Mouse (Mus musculus) cerebellum, adult 2 months (tissue): ENCODE results near the gene Arid1b. TPM values are rescaled to one million over a fixed set of nuclear protein-coding genes. Genes with fewer than 3 reads are reported as not detected.

Experiments used
- DNase-seq, 2 experiments: peaks; one replicate each; pipeline ENCODE4 v3.0.0; 2021
- H3K27ac ChIP-seq: fragments of 200-500 bp; 2 replicates; pipeline ENCODE4 v1.5.1; 2012; ENCODE audit warnings: low read length, control low read depth, inconsistent platforms; ENCODE audit not compliant: insufficient read depth
- H3K27me3 ChIP-seq: fragments of 200-500 bp; 2 replicates; pipeline ENCODE4 v1.6.1; 2012; ENCODE audit warnings: inconsistent platforms, mild to moderate bottlenecking, low read length, moderate library complexity; ENCODE audit not compliant: control insufficient read depth, insufficient read depth
- H3K4me1 ChIP-seq: fragments of 200-500 bp; 2 replicates; pipeline ENCODE4 v1.6.1; 2011; ENCODE audit warnings: low read length; ENCODE audit not compliant: control insufficient read depth, insufficient read depth
- H3K4me3 ChIP-seq: fragments of 200-500 bp; replicated peaks from 2 replicates; pipeline ENCODE3; 2011; ENCODE audit warnings: mild to moderate bottlenecking, low read depth, low read length, control low read depth; ENCODE audit not compliant: insufficient read depth
- CTCF ChIP-seq: fragments of 200-500 bp; IDR thresholded peaks from 2 replicates; pipeline ENCODE4 v1.5.1; 2011; ENCODE audit warnings: low read depth, mild to moderate bottlenecking, control low read depth, low read length, moderate library complexity, borderline replicate concordance; ENCODE audit not compliant: insufficient read depth
- POLR2A ChIP-seq: fragments of 200-500 bp; IDR thresholded peaks from 2 replicates; pipeline ENCODE4 v1.6.1; 2011; ENCODE audit warnings: low read length, control low read depth, borderline replicate concordance; ENCODE audit not compliant: insufficient read depth
- WGBS: fragments of 180-500 bp; shearing (Covaris S2); methylation state at CpG from one replicate; pipeline ENCODE4 v1.1.7; 2018; 5-methylcytosine and 5-hydroxymethylcytosine counted together
- polyA plus RNA-seq: library from polyadenylated mRNA; depleted of rRNA; stranded (reverse); fragments of >200 nt; gene quantifications from 2 replicates; pipeline ENCODE4 v1.2.3, GENCODE M21; 2012

Arid1b gene
- polyA plus RNA-seq, 1 experiment, result 25.6 TPM

GRCm38 (mm10) chr17:5210101-5210727, 216.1 kb downstream of the Arid1b start:
- no peak for TF ChIP-seq POLR2A
- no peak for TF ChIP-seq CTCF
- Histone ChIP-seq H3K27ac (no peak overlapping the region), H3K4me3 (no peak overlapping the region), H3K27me3 (no peaks in the 10 kb centered on the region), H3K4me1 (peaks cover 35% of the 10 kb centered on the region)
- DNase-seq, result no peak
- 76% methylated on average over 6 of the region's 6 CpGs for WGBS

- H3K4me3 ChIP-seq, result no peak overlapping the region
- TF ChIP-seq POLR2A (no peak), CTCF (no peak)
- peaks cover 33% of the 10 kb centered on the region for H3K4me1 ChIP-seq
- no peaks in the 10 kb centered on the region for H3K27me3 ChIP-seq
- H3K27ac ChIP-seq, result no peak overlapping the region
- WGBS, result 80% methylated on average over 7 of the region's 7 CpGs
- no peak for DNase-seq
Observed at GRCm38 (mm10) chr17:5210891-5211290, 216.8 kb downstream of the Arid1b start.

DNA sequence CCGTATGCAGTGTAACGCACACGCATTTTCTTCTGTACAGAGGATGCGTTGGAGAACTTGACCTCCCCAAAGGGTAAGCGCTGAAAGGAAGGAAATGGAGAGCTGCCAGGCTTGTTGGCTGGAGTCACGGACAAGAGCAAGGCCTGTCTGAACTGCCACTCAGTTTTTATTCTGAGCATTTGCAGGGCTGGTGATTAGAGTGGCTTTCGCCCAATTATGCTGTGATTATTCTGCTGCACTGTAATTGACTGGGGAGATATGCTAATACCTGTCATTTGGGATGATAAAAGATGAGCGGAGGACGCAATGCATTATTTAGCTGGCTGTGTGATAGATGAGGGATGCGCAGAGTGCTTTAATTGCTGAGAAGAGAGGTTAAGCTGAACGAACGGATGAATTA, 218.0 kb downstream of the Arid1b start:
- no peaks in the 10 kb centered on the region for H3K27me3 ChIP-seq
- no peak overlapping the region for H3K4me3 ChIP-seq
- whole genome bisulfite sequencing, result 27% methylated on average over 12 of the region's 12 CpGs
- peak overlapping the region; percentile 51; the same call in 1 of the 2 replicates for H3K27ac ChIP-seq
- H3K4me1 ChIP-seq, result peaks cover 36% of the 10 kb centered on the region
- TF ChIP-seq POLR2A (no peak), CTCF (no peak)
- peak; percentile 75 to 82 for DNase-seq

DNA sequence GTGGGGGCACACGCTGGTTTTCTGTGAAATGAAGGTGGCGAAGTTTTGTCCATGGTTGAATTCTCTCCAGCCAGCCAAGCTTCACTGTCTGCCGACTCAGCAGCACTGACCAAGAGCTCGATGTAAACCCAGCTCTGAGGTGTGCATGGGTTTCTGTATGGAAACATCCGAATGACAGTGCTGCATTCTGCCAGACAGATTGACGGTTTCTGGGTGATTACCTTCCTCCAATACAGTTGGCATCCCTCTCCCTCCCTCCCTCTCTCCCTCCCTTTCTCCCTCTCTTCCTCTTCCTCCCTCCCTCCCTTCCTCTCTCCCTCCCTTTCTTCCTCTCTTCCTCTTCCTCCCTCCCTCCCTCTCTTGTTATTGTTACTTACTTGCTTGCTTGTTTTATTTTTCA, 219.3 kb downstream of the Arid1b start:
- H3K27me3 ChIP-seq, result no peaks in the 10 kb centered on the region
- H3K4me1 ChIP-seq, result peaks cover 47% of the 10 kb centered on the region
- DNase-seq, result no peak
- no peak overlapping the region for H3K27ac ChIP-seq
- WGBS, result 29% methylated on average over 6 of the region's 6 CpGs
- no peak for TF ChIP-seq POLR2A
- no peak for TF ChIP-seq CTCF
- no peak overlapping the region for H3K4me3 ChIP-seq

DNA sequence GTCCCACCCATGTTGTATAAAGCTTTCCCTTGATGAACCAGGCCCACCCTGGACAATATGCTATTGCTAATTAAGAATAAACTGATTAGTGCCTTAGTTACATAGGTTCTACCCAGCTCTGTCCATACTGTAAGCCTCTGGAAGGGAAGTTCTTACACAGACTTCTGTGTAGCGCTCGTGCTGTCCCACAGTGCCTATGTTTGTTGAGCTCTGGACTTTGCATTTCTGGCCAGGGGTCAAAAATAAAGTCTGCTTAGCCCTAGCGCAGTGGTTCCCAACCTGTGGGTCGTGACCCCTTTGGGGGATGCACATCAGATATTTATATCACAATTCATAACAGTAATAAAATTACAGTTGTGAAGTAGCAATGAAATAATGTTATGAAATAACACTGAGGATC, 221.2 kb downstream of the Arid1b start:
- H3K27me3 ChIP-seq, result no peaks in the 10 kb centered on the region
- no peak overlapping the region for H3K4me3 ChIP-seq
- no peak overlapping the region for H3K27ac ChIP-seq
- H3K4me1 ChIP-seq, result peaks cover 48% of the 10 kb centered on the region
- DNase-seq, result no peak
- TF ChIP-seq POLR2A, result no peak
- 95% methylated on average over 4 of the region's 4 CpGs for WGBS

DNA sequence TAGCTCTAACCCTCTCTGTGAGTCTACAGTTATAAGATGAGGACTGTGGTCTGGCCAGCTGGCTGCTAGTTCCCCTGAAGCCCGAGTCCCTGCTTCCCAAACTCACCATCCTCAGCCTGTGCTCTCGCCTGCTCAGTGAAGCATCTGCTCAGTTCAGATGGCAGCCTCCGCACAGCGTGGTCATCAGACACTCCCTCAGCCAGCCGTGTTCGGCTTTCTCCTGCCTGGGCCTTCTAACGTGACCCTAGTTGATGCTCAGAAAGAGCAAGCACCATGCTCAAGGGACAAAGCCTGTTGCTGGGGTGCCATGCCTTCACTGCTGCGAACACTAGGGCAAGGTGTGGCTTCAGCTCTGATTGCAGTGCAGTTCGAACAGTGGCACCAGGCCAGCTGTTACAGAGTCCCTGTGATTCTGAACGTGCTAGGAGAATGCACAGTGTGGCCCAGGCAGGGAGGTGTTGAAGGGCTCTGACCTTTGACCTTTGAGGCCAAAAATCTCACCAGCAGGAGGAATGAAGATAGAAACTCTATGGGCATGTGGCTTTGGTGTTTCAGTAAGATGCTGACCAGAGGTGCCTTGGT, 222.9 kb downstream of the Arid1b start:
- H3K27me3 ChIP-seq, result no peaks in the 10 kb centered on the region
- peak in 1 of 2 experiments; percentile 53 for DNase-seq
- 18% methylated on average over 10 of the region's 10 CpGs for WGBS
- no peak for TF ChIP-seq POLR2A
- no peak for TF ChIP-seq CTCF
- H3K27ac ChIP-seq, result no peak overlapping the region
- no peak overlapping the region for H3K4me3 ChIP-seq
- H3K4me1 ChIP-seq, result peaks cover 50% of the 10 kb centered on the region

- TF ChIP-seq POLR2A (no peak), CTCF (peak; percentile 14; the same call in 1 of the 2 replicates)
- Histone ChIP-seq H3K27ac (no peak overlapping the region; the same call in 1 of the 2 replicates), H3K4me1 (peaks cover 42% of the 10 kb centered on the region), H3K4me3 (no peak overlapping the region), H3K27me3 (no peaks in the 10 kb centered on the region)
- WGBS, result 47% methylated on average over 9 of the region's 9 CpGs
- DNase-seq, result no peak
Observed at GRCm38 (mm10) chr17:5217852-5218845, 224.0 kb downstream of the Arid1b start.
